Mouse (Mus musculus) liver, embryonic 11.5 days (tissue): Measurements from ENCODE around the gene Thap3. TPM values are rescaled to one million over a fixed set of nuclear protein-coding genes. Genes with fewer than 3 reads are reported as not detected.
A peak's percentile ranks its signal among the peaks of the same experiment; 100 is the strongest.

Experiments
- ATAC-seq: fragments of 200-750 bp; cut with Nextera tagmentation; replicated peaks from 2 replicates; pipeline ENCODE4 v1.8.0; 2017; ENCODE audit warnings: moderate number of reproducible peaks, mild to moderate bottlenecking, moderate TSS enrichment, moderate library complexity; ENCODE audit not compliant: low FRiP score
- DNase-seq: peaks from one replicate; pipeline ENCODE4 v3.0.0-alpha.2; 2017; ENCODE audit warnings: low spot score
- H3K27ac ChIP-seq: fragments of 300-500 bp; sonication (generic); 2 replicates; pipeline ENCODE4 v1.5.1; 2014; ENCODE audit warnings: mild to moderate bottlenecking, low read depth, low read length, control low read depth
- H3K27me3 ChIP-seq: fragments of 300-500 bp; sonication (generic); replicated peaks from 2 replicates; pipeline ENCODE4 v1.6.1; 2014; ENCODE audit warnings: low read length, mixed read lengths; ENCODE audit not compliant: control insufficient read depth, insufficient read depth
- H3K36me3 ChIP-seq: fragments of 300-500 bp; sonication (generic); 2 replicates; pipeline ENCODE4 v1.6.1; 2014; ENCODE audit warnings: mild to moderate bottlenecking, low read length, moderate library complexity, mixed read lengths; ENCODE audit not compliant: control insufficient read depth, insufficient read depth
- H3K4me1 ChIP-seq: fragments of 300-500 bp; sonication (generic); replicated peaks from 2 replicates; pipeline ENCODE4 v1.6.1; 2014; ENCODE audit warnings: low read length, mixed read lengths; ENCODE audit not compliant: control insufficient read depth, insufficient read depth
- H3K4me2 ChIP-seq: fragments of 300-500 bp; sonication (generic); 2 replicates; pipeline ENCODE4 v1.6.1; 2014; ENCODE audit warnings: mild to moderate bottlenecking, control low read depth, moderate library complexity
- H3K4me3 ChIP-seq: fragments of 300-500 bp; sonication (generic); 2 replicates; pipeline ENCODE4 v1.5.1; 2014; ENCODE audit warnings: low read depth, low read length, control low read depth
- H3K9ac ChIP-seq: fragments of 300-500 bp; sonication (generic); 2 replicates; pipeline ENCODE4 v1.6.1; 2014; ENCODE audit warnings: low read depth, low read length, control low read depth
- H3K9me3 ChIP-seq: fragments of 300-500 bp; sonication (generic); 2 replicates; pipeline ENCODE4 v1.6.1; 2016; ENCODE audit warnings: low read length, inconsistent platforms, mixed read lengths; ENCODE audit not compliant: control insufficient read depth
- WGBS: fragments of 180-500 bp; shearing (Covaris S2); extraction: QIAGEN DNeasy Blood & Tissue Kit; methylation state at CpG from one replicate; pipeline ENCODE4 v1.1.7; 2014; 5-methylcytosine and 5-hydroxymethylcytosine counted together
- polyA plus RNA-seq: library from polyadenylated mRNA; unstranded; fragments of >200 nt; fragmentation: Nextera tagmentation; extraction: Ambion mirVana; gene quantifications from 2 replicates; pipeline ENCODE4 v1.2.1, GENCODE M21; 2014

The Thap3 gene
- polyA plus RNA-seq, 1 experiment from 2014 or later: 14.5 TPM

GRCm38 (mm10) chr4:151983560-151983959 lies 5.2 kb downstream of the Thap3 start:
- no peaks in the 10 kb centered on the region for H3K27me3 ChIP-seq
- WGBS: 40% methylated on average over 9 of the region's 9 CpGs
- ATAC-seq (peak; percentile 11; the same call in 1 of the 2 replicates), DNase-seq (no peak)
- no peak overlapping the region for H3K27ac ChIP-seq
- no peak overlapping the region for H3K4me3 ChIP-seq
- H3K4me1 ChIP-seq: peaks cover 20% of the 10 kb centered on the region
- no peak overlapping the region for H3K9ac ChIP-seq
- H3K9me3 ChIP-seq: no peaks in the 10 kb centered on the region
- peaks cover 15% of the 10 kb centered on the region for H3K36me3 ChIP-seq
- peak overlapping the region; percentile 29 for H3K4me2 ChIP-seq

- Histone ChIP-seq H3K4me3 (no peak overlapping the region), H3K9ac (peak overlapping the region; percentile 37; the same call in 1 of the 2 replicates), H3K4me1 (peaks cover 18% of the 10 kb centered on the region), H3K4me2 (peak overlapping the region; percentile 29), H3K36me3 (peaks cover 18% of the 10 kb centered on the region), H3K9me3 (no peaks in the 10 kb centered on the region), H3K27ac (no peak overlapping the region), H3K27me3 (no peaks in the 10 kb centered on the region)
- no peak for ATAC-seq
- no peak for DNase-seq
- 51% methylated on average over 17 of the region's 17 CpGs for WGBS
Measured at GRCm38 (mm10) chr4:151983043-151983442, 5.8 kb downstream of the Thap3 start.

GRCm38 (mm10) chr4:151981363-151981762 lies 7.4 kb downstream of the Thap3 start:
- Histone ChIP-seq H3K4me1 (peaks cover 8% of the 10 kb centered on the region), H3K9me3 (no peaks in the 10 kb centered on the region), H3K27ac (no peak overlapping the region), H3K36me3 (peaks cover 29% of the 10 kb centered on the region), H3K9ac (no peak overlapping the region), H3K4me3 (no peak overlapping the region), H3K27me3 (no peaks in the 10 kb centered on the region), H3K4me2 (no peak overlapping the region)
- ATAC-seq (peak; percentile 66), DNase-seq (peak; percentile 77)
- WGBS: 26% methylated on average over 5 of the region's 5 CpGs

GRCm38 (mm10) chr4:151980699-151981098 lies 8.1 kb downstream of the Thap3 start:
- WGBS: 82% methylated on average over 8 of the region's 8 CpGs
- Histone ChIP-seq H3K4me2 (no peak overlapping the region), H3K36me3 (peaks cover 30% of the 10 kb centered on the region), H3K27me3 (no peaks in the 10 kb centered on the region), H3K9ac (no peak overlapping the region), H3K27ac (no peak overlapping the region), H3K9me3 (no peaks in the 10 kb centered on the region), H3K4me1 (peaks cover 8% of the 10 kb centered on the region), H3K4me3 (no peak overlapping the region)
- no peak for ATAC-seq
- no peak for DNase-seq

DNA sequence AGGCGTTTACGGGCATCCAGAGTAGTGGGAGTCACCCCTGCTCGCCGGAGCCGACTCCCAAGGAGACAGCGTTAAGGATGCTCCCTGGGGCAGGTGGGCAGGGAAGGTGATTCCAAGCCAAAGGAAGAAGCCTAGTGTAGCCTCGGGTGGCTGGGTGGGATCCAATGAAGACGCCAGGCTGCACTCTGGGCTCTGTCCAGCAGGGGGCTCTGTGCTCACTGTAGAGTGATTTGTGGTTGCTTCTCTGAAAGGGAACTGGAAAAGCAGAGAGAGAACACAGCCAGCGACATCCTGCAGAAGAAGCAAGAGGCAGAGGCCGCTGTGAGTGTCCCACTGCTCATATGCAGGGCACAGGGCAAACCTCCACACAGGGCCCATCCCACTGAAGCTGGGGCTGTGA lies 11.0 kb downstream of the Thap3 start:
- Histone ChIP-seq H3K4me3 (no peak overlapping the region), H3K27me3 (no peaks in the 10 kb centered on the region), H3K9me3 (no peaks in the 10 kb centered on the region), H3K4me2 (no peak overlapping the region), H3K9ac (no peak overlapping the region), H3K36me3 (peaks cover 51% of the 10 kb centered on the region), H3K4me1 (no peaks in the 10 kb centered on the region), H3K27ac (no peak overlapping the region)
- ATAC-seq (no peak), DNase-seq (peak; percentile 78)
- WGBS: 44% methylated on average over 10 of the region's 10 CpGs

DNA sequence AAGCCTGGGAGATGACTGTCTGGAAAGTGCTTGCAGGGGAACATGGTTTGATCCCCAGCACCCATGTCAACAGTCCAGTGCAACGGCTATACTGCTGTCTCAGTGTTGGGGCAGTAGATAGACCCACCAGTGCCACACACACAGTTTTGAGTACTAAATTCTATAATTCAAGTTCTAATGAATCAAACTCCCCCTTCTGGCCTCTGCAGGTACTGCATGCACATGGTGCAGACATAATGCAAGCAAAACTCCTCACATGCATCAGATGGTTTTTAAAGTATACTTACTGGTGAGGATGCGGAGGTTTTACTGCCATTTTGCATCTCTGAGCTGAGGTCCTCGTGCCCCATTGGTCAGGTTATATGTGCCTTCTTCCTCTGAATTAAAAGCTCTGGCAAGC lies 13.4 kb downstream of the Thap3 start:
- Histone ChIP-seq H3K9me3 (no peaks in the 10 kb centered on the region), H3K4me2 (no peak overlapping the region), H3K27me3 (no peaks in the 10 kb centered on the region), H3K36me3 (peaks cover 55% of the 10 kb centered on the region), H3K4me1 (peaks cover 4% of the 10 kb centered on the region; the same call in 1 of the 2 replicates), H3K4me3 (no peak overlapping the region), H3K9ac (no peak overlapping the region), H3K27ac (no peak overlapping the region)
- WGBS: 87% methylated on average over 3 of the region's 3 CpGs
- no peak for DNase-seq
- ATAC-seq: no peak

- DNase-seq (no peak), ATAC-seq (peak; percentile 45; the same call in 1 of the 2 replicates)
- Histone ChIP-seq H3K27ac (no peak overlapping the region), H3K36me3 (peaks cover 61% of the 10 kb centered on the region), H3K9me3 (no peaks in the 10 kb centered on the region), H3K4me3 (no peak overlapping the region), H3K9ac (no peak overlapping the region), H3K4me1 (peaks cover 4% of the 10 kb centered on the region; the same call in 1 of the 2 replicates), H3K27me3 (no peaks in the 10 kb centered on the region), H3K4me2 (no peak overlapping the region)
- 75% methylated on average over 10 of the region's 10 CpGs for WGBS
Measured at GRCm38 (mm10) chr4:151972221-151972967, 16.4 kb downstream of the Thap3 start.

- Histone ChIP-seq H3K9ac (no peak overlapping the region), H3K4me1 (peaks cover 5% of the 10 kb centered on the region; the same call in 1 of the 2 replicates), H3K27ac (no peak overlapping the region), H3K4me2 (no peak overlapping the region), H3K36me3 (peaks cover 55% of the 10 kb centered on the region), H3K9me3 (no peaks in the 10 kb centered on the region), H3K27me3 (no peaks in the 10 kb centered on the region), H3K4me3 (no peak overlapping the region)
- 96% methylated on average over 26 of the region's 26 CpGs for WGBS
- ATAC-seq (no peak), DNase-seq (no peak)
Measured at GRCm38 (mm10) chr4:151968204-151968921, 20.4 kb downstream of the Thap3 start.
